Mouse (Mus musculus) midbrain, embryonic 16.5 days (tissue): ENCODE results near the gene Dnajb12. TPM values are rescaled to one million over a fixed set of nuclear protein-coding genes. Genes with fewer than 3 reads are reported as not detected.

Experiments used
- ATAC-seq: fragments of 200-750 bp; cut with Nextera tagmentation; 2 replicates; pipeline ENCODE4 v1.8.0; 2017; ENCODE audit warnings: moderate TSS enrichment
- H3K27ac ChIP-seq: fragments of 300-500 bp; sonication (generic); 2 replicates; pipeline ENCODE4 v1.5.1; 2014; ENCODE audit warnings: mild to moderate bottlenecking, low read length, mixed read lengths
- H3K27me3 ChIP-seq: fragments of 300-500 bp; sonication (generic); 2 replicates; pipeline ENCODE4 v1.6.1; 2014; ENCODE audit warnings: low read depth, low read length, mixed read lengths; ENCODE audit not compliant: control insufficient read depth, insufficient read depth
- H3K36me3 ChIP-seq: fragments of 300-500 bp; sonication (generic); 2 replicates; pipeline ENCODE4 v1.6.1; 2014; ENCODE audit warnings: mild to moderate bottlenecking, low read length, moderate library complexity, mixed read lengths; ENCODE audit not compliant: control insufficient read depth, insufficient read depth
- H3K4me1 ChIP-seq: fragments of 300-500 bp; sonication (generic); 2 replicates; pipeline ENCODE4 v1.6.1; 2014; ENCODE audit warnings: mild to moderate bottlenecking, low read length, mixed read lengths; ENCODE audit not compliant: control insufficient read depth, insufficient read depth
- H3K4me2 ChIP-seq: fragments of 300-500 bp; sonication (generic); 2 replicates; pipeline ENCODE4 v1.6.1; 2014; ENCODE audit warnings: mild to moderate bottlenecking, low read length, mixed read lengths
- H3K4me3 ChIP-seq: fragments of 300-500 bp; sonication (generic); 2 replicates; pipeline ENCODE4 v1.5.1; 2014; ENCODE audit warnings: low read depth, mild to moderate bottlenecking, low read length, moderate library complexity, mixed read lengths
- H3K9ac ChIP-seq: fragments of 300-500 bp; sonication (generic); 2 replicates; pipeline ENCODE4 v1.6.1; 2014; ENCODE audit warnings: low read depth, low read length, mixed read lengths
- H3K9me3 ChIP-seq: fragments of 300-500 bp; sonication (generic); replicated peaks from 2 replicates; pipeline ENCODE4 v1.6.1; 2014; ENCODE audit warnings: mild to moderate bottlenecking, low read length, mixed read lengths; ENCODE audit not compliant: control insufficient read depth, poor library complexity, severe bottlenecking
- WGBS: fragments of 180-500 bp; shearing (Covaris S2); extraction: QIAGEN DNeasy Blood & Tissue Kit; methylation state at CpG from one replicate; pipeline ENCODE4 v1.1.7; 2014; 5-methylcytosine and 5-hydroxymethylcytosine counted together
- polyA plus RNA-seq: library from polyadenylated mRNA; unstranded; fragments of >200 nt; fragmentation: Nextera tagmentation; extraction: Ambion mirVana; gene quantifications from 2 replicates; pipeline ENCODE4 v1.2.1, GENCODE M21; 2015

Dnajb12 gene
- polyA plus RNA-seq, 1 experiment from 2014 or later, result 18.5 TPM

GRCm38 (mm10) chr10:59907695-59908299 lies 28.4 kb downstream of the Dnajb12 start:
- Histone ChIP-seq H3K4me1 (peaks cover 21% of the 10 kb centered on the region), H3K9me3 (no peaks in the 10 kb centered on the region), H3K4me3 (no peak overlapping the region), H3K9ac (no peak overlapping the region), H3K36me3 (no peaks in the 10 kb centered on the region), H3K27me3 (no peaks in the 10 kb centered on the region), H3K4me2 (no peak overlapping the region), H3K27ac (no peak overlapping the region)
- 33% methylated on average over 7 of the region's 7 CpGs for WGBS
- 0 out of 2 replicates have a peak, but pooled peaks have one; percentile 16 for ATAC-seq

- Histone ChIP-seq H3K9ac (no peak overlapping the region), H3K4me1 (peaks cover 15% of the 10 kb centered on the region), H3K27ac (no peak overlapping the region), H3K27me3 (no peaks in the 10 kb centered on the region), H3K9me3 (no peaks in the 10 kb centered on the region), H3K4me2 (no peak overlapping the region), H3K4me3 (no peak overlapping the region), H3K36me3 (no peaks in the 10 kb centered on the region)
- no peak for ATAC-seq
- 54% methylated on average over 7 of the region's 7 CpGs for WGBS
These were observed 29.5 kb downstream of the Dnajb12 start for GRCm38 (mm10) chr10:59908776-59909315.

GRCm38 (mm10) chr10:59909357-59909847 lies 30.0 kb downstream of the Dnajb12 start:
- no peak overlapping the region for H3K4me3 ChIP-seq
- H3K4me2 ChIP-seq, result peak overlapping the region; percentile 23
- 0 out of 2 replicates have a peak overlapping the region, but pooled peaks have one; percentile 12 for H3K9ac ChIP-seq
- H3K9me3 ChIP-seq, result no peaks in the 10 kb centered on the region
- no peaks in the 10 kb centered on the region for H3K36me3 ChIP-seq
- H3K27ac ChIP-seq, result peak overlapping the region; percentile 55
- H3K4me1 ChIP-seq, result peaks cover 15% of the 10 kb centered on the region
- WGBS, result 8% methylated on average over 14 of the region's 14 CpGs
- H3K27me3 ChIP-seq, result no peaks in the 10 kb centered on the region
- ATAC-seq, result no peak

GRCm38 (mm10) chr10:59911091-59911490 lies 31.7 kb downstream of the Dnajb12 start:
- no peak overlapping the region; the same call in 1 of the 2 replicates for H3K9ac ChIP-seq
- 28% methylated on average over 6 of the region's 6 CpGs for WGBS
- H3K36me3 ChIP-seq, result no peaks in the 10 kb centered on the region
- peaks cover 16% of the 10 kb centered on the region for H3K4me1 ChIP-seq
- H3K27ac ChIP-seq, result no peak overlapping the region
- no peak for ATAC-seq
- H3K4me2 ChIP-seq, result no peak overlapping the region
- H3K27me3 ChIP-seq, result no peaks in the 10 kb centered on the region
- no peaks in the 10 kb centered on the region for H3K9me3 ChIP-seq
- H3K4me3 ChIP-seq, result no peak overlapping the region

GRCm38 (mm10) chr10:59911561-59912198 lies 32.3 kb downstream of the Dnajb12 start:
- Histone ChIP-seq H3K4me2 (peak overlapping the region; percentile 22), H3K9me3 (no peaks in the 10 kb centered on the region), H3K4me1 (peaks cover 21% of the 10 kb centered on the region), H3K4me3 (no peak overlapping the region), H3K9ac (no peak overlapping the region; the same call in none of the 2 replicates), H3K27me3 (no peaks in the 10 kb centered on the region), H3K27ac (no peak overlapping the region), H3K36me3 (no peaks in the 10 kb centered on the region)
- no peak for ATAC-seq
- 3% methylated on average over 25 of the region's 25 CpGs for WGBS

- no peaks in the 10 kb centered on the region for H3K27me3 ChIP-seq
- WGBS, result 89% methylated on average over 8 of the region's 8 CpGs
- no peak for ATAC-seq
- H3K4me1 ChIP-seq, result peaks cover 22% of the 10 kb centered on the region
- no peaks in the 10 kb centered on the region for H3K36me3 ChIP-seq
- no peak overlapping the region for H3K9ac ChIP-seq
- H3K27ac ChIP-seq, result no peak overlapping the region
- H3K4me2 ChIP-seq, result no peak overlapping the region
- H3K9me3 ChIP-seq, result no peaks in the 10 kb centered on the region
- H3K4me3 ChIP-seq, result no peak overlapping the region
These were observed 36.0 kb downstream of the Dnajb12 start for GRCm38 (mm10) chr10:59915196-59915962.

GRCm38 (mm10) chr10:59916159-59916558 lies 36.8 kb downstream of the Dnajb12 start:
- Histone ChIP-seq H3K4me3 (peak overlapping the region; percentile 15; the same call in 1 of the 2 replicates), H3K4me1 (peaks cover 28% of the 10 kb centered on the region), H3K9ac (peak overlapping the region; percentile 34; the same call in 1 of the 2 replicates), H3K4me2 (peak overlapping the region; percentile 44), H3K27ac (0 out of 2 replicates have a peak overlapping the region, but pooled peaks have one; percentile 42), H3K9me3 (no peaks in the 10 kb centered on the region), H3K36me3 (no peaks in the 10 kb centered on the region), H3K27me3 (no peaks in the 10 kb centered on the region)
- no peak for ATAC-seq
- WGBS, result 19% methylated on average over 4 of the region's 4 CpGs

GRCm38 (mm10) chr10:59916649-59917048 lies 37.3 kb downstream of the Dnajb12 start:
- peak; percentile 25; the same call in 1 of the 2 replicates for ATAC-seq
- peak overlapping the region; percentile 15; the same call in 1 of the 2 replicates for H3K4me3 ChIP-seq
- WGBS, result under 1% methylated on average over 10 of the region's 10 CpGs

More at GRCm38 (mm10) chr10:59916649-59917048, 37.3 kb downstream of the Dnajb12 start:
- Histone ChIP-seq H3K27ac (0 out of 2 replicates have a peak overlapping the region, but pooled peaks have one; percentile 42), H3K27me3 (no peaks in the 10 kb centered on the region), H3K36me3 (no peaks in the 10 kb centered on the region), H3K4me2 (peak overlapping the region; percentile 44), H3K4me1 (peaks cover 25% of the 10 kb centered on the region), H3K9ac (peak overlapping the region; percentile 34; the same call in 1 of the 2 replicates), H3K9me3 (no peaks in the 10 kb centered on the region)
